Mouse (Mus musculus): Measurements from ENCODE around the gene Ttc34.

- TF ChIP-seq CTCF (IDR thresholded peaks at IDR 0.05; ENCODE audit: low read depth, low read length) (no peak), POLR2A (IDR thresholded peaks at IDR 0.05; ENCODE audit: borderline replicate concordance, low read depth, low read length) (no peak)
Measured at GRCm38 (mm10) chr4:154911644-154912043, 74.4 kb downstream of the Ttc34 start.
